Mouse (Mus musculus): ENCODE data around the gene Olfm1. TPM values are rescaled to one million over a fixed set of nuclear protein-coding genes. Genes with fewer than 3 reads are reported as not detected.

The Olfm1 gene
- total and polyA plus RNA-seq, 3 experiments = 22.2 to 51.0 TPM; not detected in 1

DNA sequence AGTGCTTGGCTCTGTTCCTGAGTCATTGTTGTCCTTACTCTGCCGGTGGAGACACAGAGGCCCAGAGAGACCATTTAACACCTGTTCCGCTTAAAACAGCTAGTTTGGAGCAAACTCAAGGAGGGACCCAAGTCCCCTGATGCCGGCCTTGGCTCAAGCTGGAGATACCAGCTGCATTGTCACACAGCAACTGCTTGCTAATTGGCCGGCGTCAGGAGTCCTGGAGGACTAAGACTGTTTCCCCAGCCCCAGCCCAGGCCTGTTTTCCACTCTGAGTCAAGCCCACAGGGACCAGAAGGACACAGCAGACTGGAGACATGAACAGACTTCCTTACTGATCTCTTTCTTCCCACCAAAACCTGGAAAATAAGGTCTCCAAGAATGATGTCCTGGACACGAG is 43.7 kb downstream of the Olfm1 start:
- no peak for DNase-seq (ENCODE audit: low read depth, low spot score)
- H3K4me1 ChIP-seq (ENCODE audit: control insufficient read depth in 1 of 2, insufficient read depth in 2 of 2, low read length in 2 of 2) = no peaks in the 10 kb centered on the region

DNA sequence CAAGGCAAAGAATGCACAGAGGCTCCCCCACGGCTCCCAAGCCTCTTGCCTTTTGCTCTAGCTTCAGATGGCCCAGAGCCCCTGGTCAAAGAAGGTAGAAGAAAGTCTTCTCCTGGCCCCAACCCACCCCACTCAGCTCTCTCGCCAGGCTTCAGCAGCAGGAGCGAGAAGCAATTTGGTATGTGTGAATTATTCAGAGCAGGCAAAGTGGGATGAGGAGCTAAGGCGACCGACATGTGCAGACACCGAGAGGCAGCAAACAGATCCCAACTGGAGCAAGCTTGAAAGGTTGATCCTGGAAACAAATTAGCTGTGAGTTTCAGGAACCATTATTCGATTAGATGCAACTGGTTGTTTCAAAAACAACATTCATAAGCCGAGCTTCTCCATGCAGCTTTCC is 46.8 kb downstream of the Olfm1 start:
- no peaks in the 10 kb centered on the region for H3K4me1 ChIP-seq (ENCODE audit: control insufficient read depth in 1 of 2, insufficient read depth in 2 of 2, low read length in 2 of 2)
- no peak overlapping the region for H3K9ac ChIP-seq (ENCODE audit: control insufficient read depth, low read depth, low read length, poor library complexity, severe bottlenecking)
- H3K4me3 ChIP-seq (ENCODE audit: control insufficient read depth in 1 of 2, insufficient read depth in 1 of 2, low read depth in 2 of 2, low read length in 2 of 2) = no peak overlapping the region
- H3K79me2 ChIP-seq (ENCODE audit: control insufficient read depth, insufficient read depth, low read length, poor library complexity) = no peaks in the 10 kb centered on the region
- H3K9me3 ChIP-seq (replicated peaks; ENCODE audit: insufficient read depth, low read length) = no peaks in the 10 kb centered on the region
- H3K27ac ChIP-seq (ENCODE audit: control insufficient read depth, low read depth, low read length) = no peak overlapping the region
- TF ChIP-seq POLR2AphosphoS5 (IDR thresholded peaks at IDR 0.05; ENCODE audit: borderline replicate concordance, low read depth, low read length) = no peak
- TF ChIP-seq EP300 (IDR thresholded peaks at IDR 0.05; ENCODE audit: low read depth in 1 of 2, low read length in 2 of 2) = no peak
- DNase-seq (ENCODE audit: low read depth, low spot score) = no peak
- H3K27me3 ChIP-seq (ENCODE audit: control insufficient read depth in 1 of 2, insufficient read depth in 2 of 2, low read length in 2 of 2) = no peaks in the 10 kb centered on the region; a peak in 1 of 4 replicates
- H3K36me3 ChIP-seq (ENCODE audit: control insufficient read depth in 1 of 2, insufficient read depth in 2 of 2, low read length in 2 of 2) = no peaks in the 10 kb centered on the region

More for the DNA sequence above, 43.7 kb downstream of the Olfm1 start:
- Histone ChIP-seq H3K9ac (ENCODE audit: control insufficient read depth, low read depth, low read length, poor library complexity, severe bottlenecking) (no peak overlapping the region), H3K9me3 (replicated peaks; ENCODE audit: insufficient read depth, low read length) (no peaks in the 10 kb centered on the region), H3K79me2 (ENCODE audit: control insufficient read depth, insufficient read depth, low read length, poor library complexity) (no peaks in the 10 kb centered on the region), H3K4me3 (ENCODE audit: control insufficient read depth in 1 of 2, insufficient read depth in 1 of 2, low read depth in 2 of 2, low read length in 2 of 2) (no peak overlapping the region), H3K27me3 (ENCODE audit: control insufficient read depth in 1 of 2, insufficient read depth in 2 of 2, low read length in 2 of 2) (no peaks in the 10 kb centered on the region; a peak in 1 of 4 replicates), H3K36me3 (ENCODE audit: control insufficient read depth in 1 of 2, insufficient read depth in 2 of 2, low read length in 2 of 2) (no peaks in the 10 kb centered on the region), H3K27ac (ENCODE audit: control insufficient read depth, low read depth, low read length) (no peak overlapping the region)
- no peak for TF ChIP-seq UBTF (IDR thresholded peaks at IDR 0.05; ENCODE audit: borderline replicate concordance, insufficient read depth, low read depth, low read length)
- TF ChIP-seq MYB (IDR thresholded peaks at IDR 0.05; ENCODE audit: low read depth, low read length) = no peak
- no peak for TF ChIP-seq TBP (IDR thresholded peaks at IDR 0.05; ENCODE audit: low read depth, low read length)
- no peak for TF ChIP-seq EP300 (IDR thresholded peaks at IDR 0.05; ENCODE audit: low read depth in 1 of 2, low read length in 2 of 2)
- no peak for TF ChIP-seq SMC3 (IDR thresholded peaks at IDR 0.05; ENCODE audit: low read depth, low read length)

DNA sequence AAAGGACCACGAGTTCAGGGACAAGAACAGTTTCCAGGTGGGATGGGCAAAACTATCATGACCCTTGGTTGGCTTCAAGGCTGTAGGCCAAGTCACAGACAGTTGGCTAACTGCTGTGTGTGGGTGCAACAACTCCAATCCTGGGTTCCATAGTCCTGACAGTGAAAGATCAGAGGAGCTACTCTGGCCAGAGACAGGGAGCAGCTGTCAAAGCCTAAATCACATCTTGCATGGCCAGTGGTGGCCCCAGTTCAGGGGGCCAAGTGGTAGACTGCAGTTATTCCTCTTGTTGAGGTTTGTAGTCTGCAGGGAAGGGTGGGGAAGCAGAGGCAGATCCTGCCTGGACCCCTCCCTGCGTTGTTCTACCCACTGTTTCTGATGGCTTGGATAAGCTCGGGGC is 48.1 kb downstream of the Olfm1 start:
- no peaks in the 10 kb centered on the region for H3K36me3 ChIP-seq (ENCODE audit: control insufficient read depth in 1 of 2, insufficient read depth in 2 of 2, low read length in 2 of 2)
- H3K9me3 ChIP-seq (replicated peaks; ENCODE audit: insufficient read depth, low read length) = no peaks in the 10 kb centered on the region
- H3K27ac ChIP-seq (ENCODE audit: control insufficient read depth, low read depth, low read length) = no peak overlapping the region
- TF ChIP-seq ELF1 (IDR thresholded peaks at IDR 0.05; ENCODE audit: low read depth, low read length) (no peak), RCOR1 (IDR thresholded peaks at IDR 0.05; ENCODE audit: low read depth, low read length) (no peak), MAZ (IDR thresholded peaks at IDR 0.05; ENCODE audit: low read depth, low read length) (no peak), MAFK (IDR thresholded peaks at IDR 0.05; ENCODE audit: borderline replicate concordance, low read depth, low read length) (no peak), MEF2A (IDR thresholded peaks at IDR 0.05; ENCODE audit: extremely low read depth, insufficient replicate concordance, low read depth, low read length, poor library complexity, severe bottlenecking) (no peak), CTCF (IDR thresholded peaks at IDR 0.05 in 2 of 3, conservative IDR thresholded peaks at IDR 0.05 in 1 of 3; ENCODE audit: control insufficient read depth in 1 of 3, insufficient read depth in 1 of 3, low read depth in 2 of 3, low read length in 3 of 3, poor library complexity in 1 of 3, severe bottlenecking in 1 of 3) (no peak), POLR2AphosphoS2 (IDR thresholded peaks at IDR 0.05; ENCODE audit: low read length) (no peak), BHLHE40 (IDR thresholded peaks at IDR 0.05; ENCODE audit: borderline replicate concordance, low read depth, low read length) (no peak), GATA1 (IDR thresholded peaks at IDR 0.05; ENCODE audit: low read depth, low read length) (no peak), CHD2 (IDR thresholded peaks at IDR 0.05; ENCODE audit: low read length) (no peak), ZKSCAN1 (IDR thresholded peaks at IDR 0.05; ENCODE audit: low read depth, low read length) (no peak)
- no peaks in the 10 kb centered on the region for H3K4me1 ChIP-seq (ENCODE audit: control insufficient read depth in 1 of 2, insufficient read depth in 2 of 2, low read length in 2 of 2)
- no peaks in the 10 kb centered on the region; a peak in 1 of 4 replicates for H3K27me3 ChIP-seq (ENCODE audit: control insufficient read depth in 1 of 2, insufficient read depth in 2 of 2, low read length in 2 of 2)
- no peak overlapping the region for H3K9ac ChIP-seq (ENCODE audit: control insufficient read depth, low read depth, low read length, poor library complexity, severe bottlenecking)
- no peak for DNase-seq (ENCODE audit: low read depth, low spot score)
- no peak overlapping the region for H3K4me3 ChIP-seq (ENCODE audit: control insufficient read depth in 1 of 2, insufficient read depth in 1 of 2, low read depth in 2 of 2, low read length in 2 of 2)
- H3K79me2 ChIP-seq (ENCODE audit: control insufficient read depth, insufficient read depth, low read length, poor library complexity) = no peaks in the 10 kb centered on the region
